Mouse (Mus musculus) adrenal gland, adult 18-20 months (tissue): ENCODE measurements around the gene Lrp10. TPM values are rescaled to one million over a fixed set of nuclear protein-coding genes. Genes with fewer than 3 reads are reported as not detected.

Experiments
- total RNA-seq, 2 experiments: library from RNA; stranded (reverse); gene quantifications; 1 replicate in 1 of 2; 2 replicates in 1 of 2; pipeline ENCODE4 v1.2.3; 2021

Gene Lrp10
- total RNA-seq, 2 experiments from 2014 or later = 95.4 to 119 TPM

Other genes with a start within 250 kb of the Lrp10 start
- gene Dad1, start 210.0 kb upstream of the Lrp10 start, total RNA-seq = 100 to 1,000 TPM; 381 to 382 TPM
- 100 to 1,000 TPM; 463 to 735 TPM for gene Abhd4, start 209.9 kb upstream of the Lrp10 start, total RNA-seq
- under 1 TPM in 1 of 2 experiments, not detected in 1; 0.07 TPM for gene Olfr49, start 179.2 kb upstream of the Lrp10 start, total RNA-seq
- 10 to 100 TPM; 77.0 to 95.1 TPM for gene Oxa1l, start 103.3 kb upstream of the Lrp10 start, total RNA-seq
- gene Slc7a7, start 46.4 kb upstream of the Lrp10 start, total RNA-seq = 1 to 10 TPM; 3.1 to 4.5 TPM
- gene Mrpl52, start 37.2 kb upstream of the Lrp10 start, total RNA-seq = 100 to 1,000 TPM; 180 to 210 TPM
- 10 to 100 TPM; 26.4 to 38.4 TPM for gene Mmp14, start 32.5 kb upstream of the Lrp10 start, total RNA-seq
- 1 to 10 TPM in 1 of 2 experiments, under 1 TPM in 1; 0.26 to 1.1 TPM for gene Rem2, start 12.0 kb downstream of the Lrp10 start, total RNA-seq
- gene Prmt5, start 53.4 kb downstream of the Lrp10 start, total RNA-seq = 10 to 100 TPM; 38.9 to 43.3 TPM
- gene Haus4, start 90.5 kb downstream of the Lrp10 start, total RNA-seq = 10 to 100 TPM; 11.2 to 18.9 TPM
- 10 to 100 TPM; 20.5 to 26.0 TPM for gene Ajuba, start 113.4 kb downstream of the Lrp10 start, total RNA-seq
- gene 4931414P19Rik, start 141.9 kb downstream of the Lrp10 start, total RNA-seq = 1 to 10 TPM; 2.7 to 6.5 TPM
- gene Psmb5, start 153.9 kb downstream of the Lrp10 start, total RNA-seq = 100 to 1,000 TPM; 273 to 381 TPM
- gene Psmb11, start 157.3 kb downstream of the Lrp10 start, total RNA-seq = not detected
- gene Gm17606, start 176.8 kb downstream of the Lrp10 start, total RNA-seq = not detected
- 1 to 10 TPM in 1 of 2 experiments, under 1 TPM in 1; 0.70 to 1.2 TPM for gene Cdh24, start 177.2 kb downstream of the Lrp10 start, total RNA-seq
- gene 1700123O20Rik, start 222.1 kb downstream of the Lrp10 start, total RNA-seq = 10 to 100 TPM; 43.5 to 43.7 TPM
- 100 to 1,000 TPM; 162 to 171 TPM for gene Acin1, start 222.8 kb downstream of the Lrp10 start, total RNA-seq
- gene Gm29776, start 234.7 kb downstream of the Lrp10 start, total RNA-seq = not detected
- gene Cebpe, start 248.0 kb downstream of the Lrp10 start, total RNA-seq = under 1 TPM in 1 of 2 experiments, not detected in 1; 0.23 TPM